ENCODE assay signal across 17 mouse cellular contexts in genomic region chr8:121132961-121133513, GRCm38 (mm10). TPM values are rescaled to one million over a fixed set of nuclear protein-coding genes. Genes with fewer than 3 reads are reported as not detected.
"Had no signal": no experiment of that assay in that cellular context is flagged by ENCODE, and none has a peak within 500 bp of the region (broad histone marks: within the 10 kb centered on the region; RNA-seq: fewer than 3 reads in every experiment).

No protein-coding gene starts in this region.

- H3K27ac ChIP-seq: midbrain, embryonic 10.5 days; midbrain, embryonic 13.5 days; midbrain, embryonic 15.5 days; neural tube, embryonic 12.5 days had no signal

- DNase-seq: lung, adult 18-20 months; lung, embryonic 14.5 days; lung, postnatal 10 days; lung, postnatal 4 days; right cerebral cortex, postnatal 14 days; spleen, adult 18-20 months; thymus, adult 18-20 months; thymus, postnatal 14 days; thymus, postnatal 36 days had no signal

- H3K36me3 ChIP-seq: midbrain, embryonic 10.5 days; midbrain, embryonic 13.5 days; midbrain, embryonic 15.5 days; neural tube, embryonic 12.5 days had no signal

- H3K4me3 ChIP-seq: midbrain, embryonic 10.5 days; midbrain, embryonic 13.5 days; midbrain, embryonic 15.5 days; neural tube, embryonic 12.5 days had no signal

- H3K9ac ChIP-seq: lung, embryonic 14.5 days; midbrain, embryonic 13.5 days; midbrain, embryonic 15.5 days; neural tube, embryonic 12.5 days had no signal

- H3K4me2 ChIP-seq: lung, embryonic 14.5 days; midbrain, embryonic 13.5 days; midbrain, embryonic 15.5 days; neural tube, embryonic 12.5 days had no signal

- H3K9me3 ChIP-seq: midbrain, embryonic 15.5 days had no signal

- ATAC-seq: midbrain, embryonic 13.5 days; midbrain, embryonic 15.5 days had no signal

RNA-seq across cellular contexts. Expression of gene Foxl1, which starts 5.3 kb away (rescaled TPM):
- total RNA-seq: megakaryocyte, adult 5-6 weeks; megakaryocyte-erythroid progenitor cell, adult 5-6 weeks; neutrophil, adult 5-6 weeks had no signal
- polyA plus RNA-seq: neural tube, embryonic 14.5 days had no signal

RNA-seq across cellular contexts. Expression of gene Foxc2, which starts 17.1 kb away (rescaled TPM):
- total RNA-seq: megakaryocyte, adult 5-6 weeks; megakaryocyte-erythroid progenitor cell, adult 5-6 weeks; neutrophil, adult 5-6 weeks had no signal

RNA-seq across cellular contexts. Expression of gene Foxf1, which starts 48.9 kb away (rescaled TPM):
- total RNA-seq: megakaryocyte, adult 5-6 weeks; megakaryocyte-erythroid progenitor cell, adult 5-6 weeks; neutrophil, adult 5-6 weeks had no signal
